Mouse (Mus musculus) heart, adult 2 months (tissue): Measurements from ENCODE around the gene Glcci1. TPM values are rescaled to one million over a fixed set of nuclear protein-coding genes. Genes with fewer than 3 reads are reported as not detected.

ENCODE experiments used
- DNase-seq, 2 experiments: peaks; one replicate each; pipeline ENCODE4 v3.0.0; 2021
- H3K27ac ChIP-seq: fragments of 200-600 bp; 2 replicates; pipeline ENCODE4 v1.8.1; 2022
- H3K27me3 ChIP-seq: fragments of 200-500 bp; 2 replicates; pipeline ENCODE4 v1.6.1; 2012; ENCODE audit warnings: mild to moderate bottlenecking, low read length, inconsistent platforms, mixed read lengths; ENCODE audit not compliant: control insufficient read depth, insufficient read depth
- H3K36me3 ChIP-seq: fragments of 200-500 bp; 2 replicates; pipeline ENCODE4 v1.6.1; 2012; ENCODE audit warnings: low read length, inconsistent platforms; ENCODE audit not compliant: control insufficient read depth, insufficient read depth
- H3K4me1 ChIP-seq: fragments of 200-500 bp; 2 replicates; pipeline ENCODE4 v1.6.1; 2011; ENCODE audit warnings: low read length; ENCODE audit not compliant: control insufficient read depth, insufficient read depth
- H3K4me3 ChIP-seq: fragments of 200-600 bp; 2 replicates; pipeline ENCODE4 v1.8.1; 2022
- H3K79me2 ChIP-seq: fragments of 200-500 bp; replicated peaks from 2 replicates; pipeline ENCODE4 v1.6.1; 2012; ENCODE audit warnings: mild to moderate bottlenecking, inconsistent platforms, low read length, moderate library complexity, mixed read lengths; ENCODE audit not compliant: control insufficient read depth, insufficient read depth
- H3K9ac ChIP-seq: fragments of 200-500 bp; 2 replicates; pipeline ENCODE4 v1.6.1; 2012; ENCODE audit warnings: low read depth, mild to moderate bottlenecking, control low read depth, inconsistent platforms, low read length, mixed read lengths
- CTCF ChIP-seq: fragments of 200-600 bp; IDR thresholded peaks from 2 replicates; pipeline ENCODE4 v1.8.1; 2022; ENCODE audit warnings: antibody characterized with exemption, mild to moderate bottlenecking, moderate library complexity
- EP300 ChIP-seq: fragments of 200-500 bp; IDR thresholded peaks from 2 replicates; pipeline ENCODE4 v1.6.1; 2011; ENCODE audit warnings: low read depth, low read length, control low read depth; ENCODE audit not compliant: insufficient read depth
- POLR2A ChIP-seq: fragments of 200-500 bp; IDR thresholded peaks from 2 replicates; pipeline ENCODE4 v1.6.1; 2011; ENCODE audit warnings: mild to moderate bottlenecking, low read depth, low read length, control low read depth; ENCODE audit not compliant: insufficient read depth
- WGBS: fragments of 180-500 bp; shearing (Covaris S2); methylation state at CpG from one replicate; pipeline ENCODE4 v1.1.7; 2018; 5-methylcytosine and 5-hydroxymethylcytosine counted together
- intact Hi-C: fragments of 180-260 bp; cut with DNase I; formaldehyde crosslinking; loops from one replicate; pipeline ENCODE4 v1.15.1; 2025
- polyA plus RNA-seq: library from polyadenylated mRNA; depleted of rRNA; stranded (reverse); fragments of >200 nt; gene quantifications from 2 replicates; pipeline ENCODE4 v1.2.3, GENCODE M21; 2012
- total RNA-seq, 2 experiments: library from RNA; stranded (reverse); gene quantifications; 2 replicates each; pipeline ENCODE4 v1.2.3; 2021

The Glcci1 gene
- total and polyA plus RNA-seq, 3 experiments, result 1.7 to 10.7 (median 9.0) TPM

DNA sequence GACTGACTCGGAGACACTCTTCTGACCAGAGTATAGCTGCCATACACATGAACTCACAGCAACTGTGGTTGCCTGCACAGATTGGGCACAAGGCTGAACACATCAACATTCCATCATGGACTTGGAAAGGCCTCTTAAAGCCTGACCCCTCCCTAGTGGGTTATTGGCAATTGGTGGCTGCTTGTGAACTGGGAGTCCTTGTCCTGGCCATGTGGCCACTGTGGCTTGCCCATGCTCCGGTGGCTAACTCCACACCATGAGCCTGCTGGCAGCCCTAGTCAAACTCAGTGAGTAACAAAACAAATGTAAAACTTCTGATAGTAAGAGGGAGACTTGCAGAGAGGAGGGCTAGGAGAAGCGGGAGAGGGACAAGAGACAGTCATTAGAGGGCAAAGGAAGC, 37.3 kb upstream of the Glcci1 start:
- peak overlapping the region; percentile 62 for H3K27ac ChIP-seq
- no peak overlapping the region for H3K9ac ChIP-seq
- WGBS, result 79% methylated on average over 3 of the region's 3 CpGs
- no peak for TF ChIP-seq EP300
- no peak for TF ChIP-seq CTCF
- TF ChIP-seq POLR2A, result no peak
- no peaks in the 10 kb centered on the region for H3K27me3 ChIP-seq
- DNase-seq, result no peak
- peaks cover 9% of the 10 kb centered on the region for H3K36me3 ChIP-seq
- H3K4me3 ChIP-seq, result no peak overlapping the region
- intact Hi-C loops, result no loop called here
- peaks cover 9% of the 10 kb centered on the region for H3K4me1 ChIP-seq
- no peaks in the 10 kb centered on the region for H3K79me2 ChIP-seq

DNA sequence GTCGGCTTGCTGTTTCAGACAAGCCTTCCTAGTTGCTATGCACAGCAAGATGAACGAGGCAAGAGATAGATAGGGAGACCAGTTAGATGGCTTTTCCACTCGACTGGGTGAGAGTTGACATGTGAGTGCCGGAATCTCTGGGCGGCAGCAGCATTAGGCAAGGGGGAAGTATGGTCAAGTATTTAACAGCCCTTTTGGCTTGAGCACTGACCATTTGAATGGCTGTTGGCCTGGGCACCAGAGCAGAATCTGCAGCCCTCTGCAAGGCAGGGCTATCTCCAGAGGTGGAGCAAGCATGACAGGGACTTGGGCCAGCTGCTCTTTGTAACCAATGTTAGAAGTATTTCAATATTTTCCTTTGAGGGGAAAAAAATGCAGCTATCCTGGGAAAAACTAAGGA, 36.5 kb upstream of the Glcci1 start:
- 8% methylated on average over 5 of the region's 5 CpGs for WGBS
- Histone ChIP-seq H3K36me3 (peaks cover 9% of the 10 kb centered on the region), H3K27me3 (no peaks in the 10 kb centered on the region), H3K9ac (no peak overlapping the region), H3K79me2 (no peaks in the 10 kb centered on the region), H3K27ac (peak overlapping the region; percentile 62), H3K4me1 (peaks cover 9% of the 10 kb centered on the region), H3K4me3 (no peak overlapping the region)
- intact Hi-C loops, result no loop called here
- no peak for TF ChIP-seq POLR2A
- TF ChIP-seq CTCF, result 0 out of 2 replicates have a peak, but pooled peaks have one; percentile 14
- TF ChIP-seq EP300, result peak; percentile 83; the same call in 1 of the 2 replicates
- DNase-seq, result peak; percentile 51 to 67

DNA sequence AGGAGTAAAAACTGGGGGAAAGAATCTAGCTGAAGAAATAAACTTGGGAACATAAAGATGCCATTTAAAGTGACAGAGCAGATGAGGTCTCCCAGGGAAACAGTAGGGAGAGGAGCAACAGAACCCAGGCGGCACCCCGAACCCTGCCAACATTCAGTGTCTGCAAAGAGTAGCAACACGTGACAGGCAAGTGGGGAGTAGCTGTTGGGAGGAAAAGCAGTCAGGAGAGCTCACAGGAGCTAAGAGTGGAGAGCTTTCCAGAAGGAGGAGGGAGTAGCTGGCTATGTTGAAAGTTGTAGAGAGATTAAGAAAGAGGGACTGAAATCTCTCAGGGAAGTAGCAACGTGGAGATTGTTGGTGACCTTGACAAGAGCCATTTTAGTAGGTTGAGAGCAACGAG, 35.9 kb upstream of the Glcci1 start:
- peak; percentile 34 to 41 for DNase-seq
- TF ChIP-seq EP300, result no peak
- Histone ChIP-seq H3K9ac (no peak overlapping the region), H3K36me3 (peaks cover 9% of the 10 kb centered on the region), H3K4me1 (peaks cover 9% of the 10 kb centered on the region), H3K4me3 (no peak overlapping the region), H3K27me3 (no peaks in the 10 kb centered on the region), H3K27ac (peak overlapping the region; percentile 62), H3K79me2 (no peaks in the 10 kb centered on the region)
- intact Hi-C loops, result no loop called here
- WGBS, result 13% methylated on average over 5 of the region's 5 CpGs

DNA sequence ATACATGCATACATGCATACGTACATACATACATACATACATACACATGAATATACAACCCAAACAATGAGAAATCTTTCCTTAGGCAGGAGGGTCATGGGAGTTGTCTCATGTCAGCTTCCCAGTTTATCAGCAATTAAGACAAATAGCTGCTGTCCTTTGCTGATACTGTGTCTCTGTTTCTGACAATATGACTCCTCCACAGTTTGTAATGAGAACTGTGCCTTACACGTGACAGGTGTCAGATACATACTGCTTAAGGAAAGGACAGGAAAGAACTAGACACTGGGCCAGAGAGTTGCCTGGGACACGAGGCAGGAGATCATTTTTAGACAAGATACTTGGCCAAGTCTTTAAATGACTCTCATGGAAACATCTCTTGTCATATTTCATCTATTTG, 35.1 kb upstream of the Glcci1 start:
- TF ChIP-seq CTCF, result no peak
- no peak for TF ChIP-seq POLR2A
- TF ChIP-seq EP300, result no peak

DNA sequence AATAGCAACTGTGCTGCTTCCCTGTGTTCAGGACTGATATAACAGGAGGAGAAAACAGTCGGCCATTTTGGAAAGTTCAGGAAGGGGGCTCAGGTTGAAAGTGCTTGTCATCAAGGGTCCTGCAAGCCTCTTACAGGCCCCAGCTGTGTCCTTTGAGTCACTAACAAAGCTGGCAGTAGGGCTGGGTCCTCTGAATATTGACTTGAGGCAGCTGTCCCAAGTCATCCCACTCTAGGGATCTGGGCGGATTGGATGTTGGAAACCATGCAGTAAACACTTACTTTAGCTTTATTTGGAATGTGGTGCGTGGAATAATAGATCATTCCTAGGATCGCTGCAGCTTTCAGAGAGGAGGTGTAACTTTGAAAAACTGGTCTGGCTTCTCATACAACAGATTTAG, 34.6 kb upstream of the Glcci1 start:
- DNase-seq, result no peak
- intact Hi-C loops, result no loop called here
- Histone ChIP-seq H3K27ac (no peak overlapping the region), H3K4me1 (peaks cover 9% of the 10 kb centered on the region), H3K36me3 (peaks cover 9% of the 10 kb centered on the region), H3K4me3 (no peak overlapping the region), H3K27me3 (no peaks in the 10 kb centered on the region), H3K79me2 (no peaks in the 10 kb centered on the region), H3K9ac (no peak overlapping the region)
- TF ChIP-seq CTCF, result no peak
- TF ChIP-seq EP300, result no peak
- no peak for TF ChIP-seq POLR2A
- WGBS, result 82% methylated on average over 4 of the region's 4 CpGs

More for the DNA sequence above, 35.1 kb upstream of the Glcci1 start:
- Histone ChIP-seq H3K27me3 (no peaks in the 10 kb centered on the region), H3K4me3 (no peak overlapping the region), H3K79me2 (no peaks in the 10 kb centered on the region), H3K4me1 (peaks cover 9% of the 10 kb centered on the region), H3K27ac (no peak overlapping the region; the same call in 1 of the 2 replicates), H3K9ac (no peak overlapping the region), H3K36me3 (peaks cover 9% of the 10 kb centered on the region)
- WGBS, result 77% methylated on average over 3 of the region's 3 CpGs
- intact Hi-C loops, result no loop called here
- no peak for DNase-seq

DNA sequence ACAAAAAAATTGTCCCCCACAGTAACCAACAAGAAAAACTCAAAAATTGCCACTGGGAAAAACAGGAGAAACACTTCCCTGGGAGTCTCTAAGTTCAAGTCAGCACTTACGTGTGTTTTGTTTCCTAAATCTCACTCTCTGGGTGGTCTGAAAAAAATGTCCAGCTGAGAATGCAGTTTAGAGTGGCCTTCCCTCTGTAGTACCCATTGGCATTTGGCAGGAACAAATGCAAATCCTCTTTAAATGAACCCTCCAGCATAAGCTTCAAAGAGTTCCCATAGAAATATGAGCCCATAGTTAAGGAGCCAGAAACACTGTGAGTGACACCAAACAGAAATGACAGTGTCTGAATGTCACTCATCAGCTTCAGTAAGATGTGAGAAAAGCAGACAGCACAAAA, 30.2 kb upstream of the Glcci1 start:
- TF ChIP-seq CTCF (no peak), EP300 (no peak), POLR2A (no peak)
- Histone ChIP-seq H3K79me2 (no peaks in the 10 kb centered on the region), H3K4me3 (no peak overlapping the region), H3K9ac (no peak overlapping the region), H3K4me1 (peaks cover 2% of the 10 kb centered on the region), H3K27me3 (no peaks in the 10 kb centered on the region), H3K36me3 (peaks cover 2% of the 10 kb centered on the region; the same call in 1 of the 2 replicates), H3K27ac (no peak overlapping the region)
- DNase-seq, result no peak
- intact Hi-C loops, result no loop called here
- WGBS, result 77% methylated on average over 1 of the region's 1 CpGs
